Mouse (Mus musculus) gonadal fat pad, adult 2 months (tissue): ENCODE results near the gene Cyp2a5. TPM values are rescaled to one million over a fixed set of nuclear protein-coding genes. Genes with fewer than 3 reads are reported as not detected.
"Not testable (repeated sequence)": the region's sequence is repeated elsewhere in the genome, so short reads cannot be mapped to it uniquely, and the experiment has no call there.

Source experiments
- DNase-seq: peaks from one replicate; pipeline ENCODE4 v3.0.0-alpha.2; 2012; ENCODE audit warnings: low read depth
- polyA plus RNA-seq: library from polyadenylated mRNA; depleted of rRNA; stranded (reverse); fragments of >200 nt; gene quantifications from 2 replicates; pipeline ENCODE4 v1.2.3, GENCODE M21; 2012; rRNA removed

The Cyp2a5 gene
- polyA plus RNA-seq: 0.28 and 0.33 TPM in 2 replicates

DNA sequence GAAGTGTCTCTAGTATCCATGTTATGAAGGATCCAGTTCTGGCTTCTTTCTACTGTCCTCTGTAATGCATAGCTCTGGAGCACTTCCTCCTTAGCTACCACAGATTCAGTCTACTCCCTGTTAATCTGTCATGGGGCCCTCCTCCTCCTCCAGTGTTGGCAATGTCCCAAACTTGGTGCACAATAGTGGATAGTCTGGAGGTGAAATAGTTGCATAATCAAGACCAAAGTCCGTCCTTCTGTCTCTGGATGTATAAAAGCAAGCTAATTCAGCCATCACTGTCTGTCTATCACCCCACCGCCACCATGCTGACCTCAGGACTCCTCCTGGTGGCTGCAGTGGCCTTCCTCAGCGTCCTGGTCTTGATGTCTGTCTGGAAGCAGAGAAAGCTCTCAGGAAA, at the start of gene Cyp2a5:
Gene Cyp2a5 (plus strand): TSS at position 247 of the 400 bp plus-strand sequence.
- not testable (repeated sequence) for DNase-seq

- DNase-seq: not testable (repeated sequence)
Observed at GRCm38 (mm10) chr7:26786013-26786412, 49.1 kb upstream of the Cyp2a5 start.

DNA sequence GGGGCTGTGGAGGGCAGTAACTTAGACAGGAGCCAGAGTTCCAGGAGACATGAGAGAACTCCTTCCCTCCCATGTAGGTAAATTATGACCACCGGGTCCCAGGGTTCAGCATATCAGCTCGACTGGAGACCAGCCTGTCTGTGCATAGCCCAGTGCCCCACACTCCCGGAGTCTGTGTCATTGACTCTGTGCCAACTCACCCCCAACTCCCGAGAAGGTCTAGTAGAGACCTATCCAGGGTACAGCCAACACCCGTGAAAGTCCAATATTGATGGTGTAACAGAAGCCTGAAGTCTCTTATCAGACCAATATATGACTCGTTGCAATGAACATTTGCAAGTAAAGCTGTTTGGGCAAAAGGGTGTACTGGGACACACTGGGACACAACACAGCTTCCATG, 45.1 kb upstream of the Cyp2a5 start:
- DNase-seq: no peak

DNA sequence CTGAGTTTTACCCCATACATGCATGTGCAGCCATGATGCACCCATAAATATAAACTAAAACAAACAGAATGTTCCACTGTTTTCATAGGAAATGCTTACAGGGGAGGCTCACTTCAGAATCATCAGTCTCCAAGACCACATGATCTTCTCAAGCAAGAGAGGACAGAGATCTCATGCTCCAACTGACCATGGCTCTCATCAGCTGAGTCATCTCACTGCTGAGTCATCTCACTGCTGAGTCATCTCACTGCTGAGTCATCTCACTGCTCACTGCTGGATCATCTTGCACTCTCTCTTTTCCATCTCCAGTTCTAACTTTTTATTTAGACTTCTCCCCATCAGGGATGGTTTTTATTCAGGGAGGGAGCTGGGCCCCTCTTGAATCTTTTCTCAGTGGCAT, 35.0 kb upstream of the Cyp2a5 start:
- DNase-seq: no peak

DNA sequence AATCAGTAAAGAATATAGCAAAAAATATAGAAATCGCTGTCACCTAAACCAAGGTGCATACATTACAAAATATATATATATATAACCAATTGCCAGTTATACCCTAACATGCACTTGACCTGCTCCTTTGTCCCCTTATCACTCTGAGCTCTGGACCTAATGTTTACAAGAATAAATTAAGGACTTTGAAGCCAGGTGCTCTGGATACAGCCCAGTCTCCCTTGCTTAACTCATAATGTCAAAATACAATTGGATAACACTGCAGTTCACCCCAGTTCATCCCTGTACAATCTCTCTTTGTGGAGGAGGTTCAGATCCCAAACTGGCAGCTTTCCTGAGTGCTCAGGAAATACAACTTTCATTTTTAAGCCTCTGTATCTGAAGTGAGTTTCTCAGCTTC, 34.1 kb upstream of the Cyp2a5 start:
- DNase-seq: no peak

- DNase-seq: no peak
Observed at GRCm38 (mm10) chr7:26808592-26808991, 26.5 kb upstream of the Cyp2a5 start, which contains the start of gene Cyp2g1. Cyp2g1 (plus strand) TSS chr7:26808892.

DNA sequence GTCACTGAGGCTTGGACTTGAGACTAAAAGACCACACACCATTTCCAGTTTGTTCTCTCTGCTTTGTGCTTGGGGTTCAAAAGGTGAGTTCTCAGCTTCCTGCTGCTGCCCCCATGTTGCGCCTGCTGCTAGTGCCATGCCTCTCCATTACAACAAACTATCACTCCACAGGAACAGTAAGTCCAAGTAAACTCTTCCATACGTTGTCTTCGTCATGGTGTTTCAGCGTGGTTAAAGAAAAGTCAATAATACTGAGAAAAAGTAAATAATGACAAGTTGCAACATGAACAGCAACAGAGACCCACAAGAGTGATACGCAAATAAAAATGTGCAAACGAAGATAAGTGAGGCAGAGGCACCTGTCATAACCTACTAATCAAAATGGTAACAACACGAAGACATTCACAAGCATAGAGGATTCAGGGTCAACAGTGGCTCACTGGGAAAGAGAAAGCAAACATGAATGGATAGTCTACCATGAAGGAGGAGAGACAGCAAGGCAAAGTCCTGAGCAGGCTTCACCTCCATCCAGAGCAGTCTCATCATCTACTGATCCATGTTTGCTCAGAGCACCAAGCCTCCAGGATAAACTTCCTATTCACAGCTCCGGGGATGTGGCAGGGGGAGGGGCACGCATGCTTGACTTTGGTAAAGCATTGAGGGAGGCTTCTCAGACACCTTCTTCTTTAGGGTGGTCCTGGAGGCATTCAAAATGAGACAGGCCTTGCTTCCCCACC, 3.4 kb upstream of the Cyp2a5 start:
- DNase-seq: not testable (repeated sequence)

DNA sequence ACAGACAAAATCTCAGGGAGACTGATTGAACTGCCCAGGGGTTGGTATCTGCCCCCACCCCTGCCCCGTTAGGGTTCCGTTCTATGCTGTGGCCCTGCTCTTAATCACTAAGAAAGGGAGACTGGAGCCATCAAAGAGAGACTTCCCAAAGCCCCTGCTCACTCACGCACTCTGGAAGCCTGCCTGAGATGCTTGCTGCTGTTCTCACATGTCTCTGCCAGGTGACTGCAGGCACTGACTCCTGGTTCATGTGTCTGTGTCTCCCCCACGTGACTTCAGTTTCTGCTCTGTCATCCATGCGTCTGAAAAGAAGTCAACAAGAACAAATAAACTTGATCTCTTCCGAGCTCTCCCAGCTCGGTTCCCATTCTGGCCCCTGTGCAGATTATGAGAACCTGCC, 2.4 kb upstream of the Cyp2a5 start:
- DNase-seq: not testable (repeated sequence)

DNA sequence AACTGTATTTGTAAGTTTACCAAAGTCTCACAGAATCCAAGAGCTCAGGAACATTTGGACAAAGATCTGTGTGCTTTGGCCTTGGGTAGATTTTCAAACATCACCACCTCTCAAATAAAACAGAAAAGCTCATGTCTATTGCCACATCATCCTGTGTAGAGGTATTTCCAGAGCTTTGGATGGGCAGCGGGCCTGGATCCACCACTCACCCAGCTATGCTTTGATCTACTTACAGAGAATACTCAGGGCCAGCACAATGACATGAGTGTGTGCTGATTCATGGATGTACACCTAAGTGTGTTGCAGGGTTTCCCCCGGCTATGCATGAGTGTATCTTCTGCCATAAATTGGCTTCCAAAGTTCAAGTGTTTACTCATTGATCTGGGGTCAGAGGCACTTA, 8.3 kb downstream of the Cyp2a5 start:
- DNase-seq: not testable (repeated sequence)

DNA sequence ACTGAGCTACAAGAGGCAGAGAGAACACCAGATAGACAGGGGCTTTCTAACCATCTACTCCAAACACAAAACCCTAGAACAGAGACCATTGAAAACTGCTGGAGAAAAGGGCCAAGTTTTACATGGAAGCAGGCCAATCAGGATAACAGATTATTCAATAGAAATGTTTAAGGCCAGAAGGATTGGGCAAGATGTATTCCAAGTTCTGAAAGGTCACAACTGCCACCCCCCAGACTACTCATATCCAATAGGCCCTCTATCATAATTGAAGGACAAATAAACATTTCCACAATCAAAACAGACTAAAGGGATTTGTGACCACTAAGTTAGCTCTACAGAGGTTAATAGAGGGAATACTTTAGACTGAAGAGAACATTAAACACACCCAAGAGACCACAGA, 15.0 kb downstream of the Cyp2a5 start:
- not testable (repeated sequence) for DNase-seq

DNA sequence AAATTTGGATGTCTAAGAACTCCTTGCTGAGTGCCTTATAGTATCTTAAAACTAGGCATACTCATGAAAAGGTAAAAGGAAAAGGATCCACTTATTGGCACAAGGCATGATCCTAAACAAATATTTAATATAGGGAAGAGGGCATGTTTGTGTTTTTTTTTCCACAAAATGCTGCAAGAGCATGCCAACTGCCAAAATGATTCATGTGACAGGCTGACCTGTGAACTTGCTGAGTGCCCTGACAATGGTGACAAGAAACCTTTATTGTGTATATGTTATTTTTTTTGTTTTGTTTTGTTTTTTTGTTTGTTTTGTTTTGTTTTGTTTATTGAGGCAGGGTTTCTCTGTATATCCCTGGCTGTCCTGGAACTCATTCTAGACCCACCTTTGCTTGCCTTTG, 43.5 kb downstream of the Cyp2a5 start:
- DNase-seq: not testable (repeated sequence)

GRCm38 (mm10) chr7:26880600-26880999, 45.5 kb downstream of the Cyp2a5 start:
- not testable (repeated sequence) for DNase-seq

Other genes starting within 250 kb of the Cyp2a5 start
- not detected in 2 replicates for gene Vmn1r185, start 216.8 kb upstream of the Cyp2a5 start, polyA plus RNA-seq
- gene Cyp2b23, start 148.9 kb upstream of the Cyp2a5 start, polyA plus RNA-seq: 0.65 TPM in 2 replicates
- gene Cyp2b19, start 78.2 kb upstream of the Cyp2a5 start, polyA plus RNA-seq: 0.27 TPM in 1 of 2 replicates, not detected in the other
- not detected in 2 replicates for gene Cyp2g1, start 26.4 kb upstream of the Cyp2a5 start, polyA plus RNA-seq
- gene Cyp2a22, start 104.1 kb downstream of the Cyp2a5 start, polyA plus RNA-seq: 0.10 TPM in 1 of 2 replicates, not detected in the other
- 0.58 TPM in 1 of 2 replicates, not detected in the other for gene Cyp2a12, start 193.8 kb downstream of the Cyp2a5 start, polyA plus RNA-seq